Mouse (Mus musculus) stomach, postnatal 0 days (tissue): Measurements from ENCODE around the gene Gm16223.

ENCODE experiments used
- CTCF ChIP-seq: IDR thresholded peaks from 2 replicates; pipeline ENCODE4 v1.5.1; 2016; ENCODE audit warnings: antibody characterized with exemption, low read depth, mild to moderate bottlenecking, moderate library complexity
- EP300 ChIP-seq: optimal IDR thresholded peaks from 2 replicates; pipeline ENCODE3; 2016; ENCODE audit warnings: antibody characterized with exemption

GRCm38 (mm10) chr5:42198493-42198892 is 130.7 kb downstream of the Gm16223 start:
- TF ChIP-seq CTCF = no peak
- TF ChIP-seq EP300 = no peak
